Mouse (Mus musculus): ENCODE data around the gene Gm27021.

Gene Gm27021

GRCm38 (mm10) chr8:120563851-120564837 is 103.7 kb downstream of the Gm27021 start:
- DNase-seq = peak; percentile 68

GRCm38 (mm10) chr8:120563348-120563724 is 104.5 kb downstream of the Gm27021 start:
- DNase-seq = no peak

- DNase-seq = no peak
Observed at GRCm38 (mm10) chr8:120562680-120563347, 105.1 kb downstream of the Gm27021 start.

- DNase-seq = no peak
Observed at GRCm38 (mm10) chr8:120561539-120562435, 106.1 kb downstream of the Gm27021 start.

- DNase-seq = no peak
Observed at GRCm38 (mm10) chr8:120560535-120560934, 107.3 kb downstream of the Gm27021 start.

- no peak for DNase-seq
Observed at GRCm38 (mm10) chr8:120559654-120560053, 108.2 kb downstream of the Gm27021 start.
